Comparison of ENCODE assay signal across 8 mouse cellular contexts in genomic region chr19:47178431-47179271, GRCm38 (mm10). TPM values are rescaled to one million over a fixed set of nuclear protein-coding genes. Genes with fewer than 3 reads are reported as not detected.
DNase-seq lines count a peak whose midpoint lies in the region; ATAC-seq and TF ChIP-seq lines count a peak whose summit lies in the region.

Gene Neurl1a (plus strand): TSS chr19:47178820.

- peak within 1 kb of the TSS; percentile 83 for H3K27ac ChIP-seq in forebrain, postnatal 0 days (ENCODE audit: low read depth, low read length)
- H3K27ac ChIP-seq in hindbrain, embryonic 10.5 days = peak within 1 kb of the TSS; percentile 77
- H3K27ac ChIP-seq in left cerebral cortex, adult 2 months = peak within 1 kb of the TSS; percentile 86

- peak within 1 kb of the TSS; percentile 75 for H3K4me3 ChIP-seq in forebrain, postnatal 0 days (ENCODE audit: low read depth, low read length)
- peak within 1 kb of the TSS; percentile 77 for H3K4me3 ChIP-seq in hindbrain, embryonic 10.5 days
- H3K4me3 ChIP-seq in left cerebral cortex, adult 2 months = peak within 1 kb of the TSS; percentile 62

- H3K4me2 ChIP-seq in forebrain, postnatal 0 days (ENCODE audit: low read depth) = peak within 1 kb of the TSS; percentile 88

- no peak for TF ChIP-seq CTCF in forebrain, postnatal 0 days (IDR thresholded peaks at IDR 0.05; ENCODE audit: low read depth)
- TF ChIP-seq CTCF in left cerebral cortex, adult 2 months (IDR thresholded peaks at IDR 0.05) = no peak

- no peaks in the 10 kb centered on the region for H3K9me3 ChIP-seq in forebrain, postnatal 0 days (ENCODE audit: low read length)
- H3K9me3 ChIP-seq in hindbrain, embryonic 10.5 days = peaks cover 11% of the 10 kb centered on the region

- ATAC-seq in forebrain, postnatal 0 days = peak; percentile 83
- no peak for ATAC-seq in monocyte, adult 5-6 weeks (replicated peaks; ENCODE audit: insufficient number of reproducible peaks, low FRiP score, low TSS enrichment, poor library complexity, severe bottlenecking)

- DNase-seq in R1 (ENCODE audit: low read depth, low spot score) = peak; percentile 95
- peak; percentile 81 for DNase-seq in cerebellum, adult 11-12 months
- DNase-seq in forebrain, postnatal 0 days = peak; percentile 84
- peak; percentile 71 for DNase-seq in hindbrain, embryonic 10.5 days (ENCODE audit: low spot score)
- DNase-seq in left cerebral cortex, adult 2 months (ENCODE audit: extremely low spot score in 1 of 2, low spot score in 2 of 2) = peak; percentile 65 to 67
- peak; percentile 45 for DNase-seq in lung, postnatal 36 days
- peak; percentile 65 for DNase-seq in right cerebral cortex, postnatal 14 days

- H3K36me3 ChIP-seq in forebrain, postnatal 0 days (ENCODE audit: insufficient read depth) = no peaks in the 10 kb centered on the region
- H3K36me3 ChIP-seq in hindbrain, embryonic 10.5 days = no peaks in the 10 kb centered on the region

- no peaks in the 10 kb centered on the region; the same call in 1 of the 2 replicates for H3K27me3 ChIP-seq in forebrain, postnatal 0 days (ENCODE audit: insufficient read depth, low read length)
- H3K27me3 ChIP-seq in hindbrain, embryonic 10.5 days (ENCODE audit: insufficient read depth, poor library complexity, severe bottlenecking) = peaks cover 71% of the 10 kb centered on the region

- H3K4me1 ChIP-seq in forebrain, postnatal 0 days (ENCODE audit: insufficient read depth) = peaks cover 2% of the 10 kb centered on the region; the same call in 1 of the 2 replicates
- H3K4me1 ChIP-seq in hindbrain, embryonic 10.5 days (replicated peaks) = peaks cover 21% of the 10 kb centered on the region

- 2% methylated on average over 85 of the region's 98 CpGs for WGBS in forebrain, postnatal 0 days
- under 1% methylated on average over 98 of the region's 98 CpGs for WGBS in hindbrain, embryonic 10.5 days

- intact Hi-C loops in left cerebral cortex, adult 2 months (cut with DNase I) = loop anchor here (2.0 to 5.0 kb wide), 2 partner anchors 44 to 82 kb away; no protein-coding TSS in a partner anchor

- peak within 1 kb of the TSS; percentile 64 for H3K9ac ChIP-seq in forebrain, postnatal 0 days

RNA-seq across cellular contexts. Expression of gene Neurl1a, which starts in this region (rescaled TPM):
- 51.5 and 52.1 TPM in 2 replicates for total RNA-seq in forebrain, postnatal 0 days (2014; rRNA removed)
- 11.6 and 15.7 TPM in 2 replicates for polyA plus RNA-seq in forebrain, postnatal 0 days (2015; fragmentation: Nextera tagmentation; extraction: Ambion mirVana)
- polyA plus RNA-seq in hindbrain, embryonic 10.5 days (2016; fragmentation: Nextera tagmentation; extraction: Ambion mirVana) = 5.7 and 5.9 TPM in 2 replicates
- total RNA-seq in left cerebral cortex, adult 2 months (2021) = 100 to 1,000 TPM; 178 to 194 TPM
- total RNA-seq in monocyte, adult 5-6 weeks (2017) = 0.10 TPM in 1 of 3 replicates, not detected in the others

Comparison
In these comparisons a context has a peak if more than half of its experiments do, and no peak if none do; other contexts are left out.
1. RNA of gene Neurl1a (total RNA-seq): 178 to 194 TPM in left cerebral cortex, adult 2 months and 51.5 to 52.1 TPM in forebrain, postnatal 0 days; 0.10 TPM in monocyte, adult 5-6 weeks; every median in the first group is over 10 times any median in the second.
2. DNase-seq: peak in every context shown above with its lines; median percentile 95 in R1; 84 in forebrain, postnatal 0 days; 81 in cerebellum, adult 11-12 months; 71 in hindbrain, embryonic 10.5 days; 66 in left cerebral cortex, adult 2 months; 65 in right cerebral cortex, postnatal 14 days; 45 in lung, postnatal 36 days.
3. Peak in every context shown above with its lines, with median percentiles within 50 percentile points of each other: H3K27ac ChIP-seq and H3K4me3 ChIP-seq.